Mouse (Mus musculus) thymus, postnatal 25 days (tissue): ENCODE results near the gene Hnrnpa3.

ENCODE experiments used
- DNase-seq: peaks from one replicate; pipeline ENCODE4 v3.0.0; 2022

The Hnrnpa3 gene

GRCm38 (mm10) chr2:75705162-75705752 is 46.2 kb downstream of the Hnrnpa3 start:
- DNase-seq: no peak

DNA sequence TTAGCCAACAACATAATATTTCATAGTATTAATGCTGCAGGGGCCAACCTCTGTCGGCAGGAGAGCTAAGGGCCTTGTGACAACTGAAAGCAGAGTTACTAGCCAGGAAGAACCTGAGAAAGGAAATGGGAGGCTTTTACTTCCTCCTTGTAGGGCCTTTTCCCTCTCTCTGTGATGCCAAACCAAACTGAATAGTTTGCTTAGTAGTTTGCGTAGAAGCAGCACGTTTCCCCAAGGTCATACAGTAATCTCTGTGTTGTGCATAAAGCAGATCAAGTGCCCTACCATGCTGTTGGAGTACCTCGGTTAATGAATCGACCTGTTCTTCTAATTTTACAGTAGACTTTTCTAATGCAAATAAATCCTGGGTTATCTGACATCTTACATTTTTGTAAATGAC is 47.4 kb downstream of the Hnrnpa3 start:
- DNase-seq: no peak

GRCm38 (mm10) chr2:75707420-75707819 is 48.4 kb downstream of the Hnrnpa3 start:
- DNase-seq: no peak

GRCm38 (mm10) chr2:75713083-75713482 is 54.0 kb downstream of the Hnrnpa3 start:
- no peak for DNase-seq

GRCm38 (mm10) chr2:75714766-75715165 is 55.7 kb downstream of the Hnrnpa3 start:
- no peak for DNase-seq

DNA sequence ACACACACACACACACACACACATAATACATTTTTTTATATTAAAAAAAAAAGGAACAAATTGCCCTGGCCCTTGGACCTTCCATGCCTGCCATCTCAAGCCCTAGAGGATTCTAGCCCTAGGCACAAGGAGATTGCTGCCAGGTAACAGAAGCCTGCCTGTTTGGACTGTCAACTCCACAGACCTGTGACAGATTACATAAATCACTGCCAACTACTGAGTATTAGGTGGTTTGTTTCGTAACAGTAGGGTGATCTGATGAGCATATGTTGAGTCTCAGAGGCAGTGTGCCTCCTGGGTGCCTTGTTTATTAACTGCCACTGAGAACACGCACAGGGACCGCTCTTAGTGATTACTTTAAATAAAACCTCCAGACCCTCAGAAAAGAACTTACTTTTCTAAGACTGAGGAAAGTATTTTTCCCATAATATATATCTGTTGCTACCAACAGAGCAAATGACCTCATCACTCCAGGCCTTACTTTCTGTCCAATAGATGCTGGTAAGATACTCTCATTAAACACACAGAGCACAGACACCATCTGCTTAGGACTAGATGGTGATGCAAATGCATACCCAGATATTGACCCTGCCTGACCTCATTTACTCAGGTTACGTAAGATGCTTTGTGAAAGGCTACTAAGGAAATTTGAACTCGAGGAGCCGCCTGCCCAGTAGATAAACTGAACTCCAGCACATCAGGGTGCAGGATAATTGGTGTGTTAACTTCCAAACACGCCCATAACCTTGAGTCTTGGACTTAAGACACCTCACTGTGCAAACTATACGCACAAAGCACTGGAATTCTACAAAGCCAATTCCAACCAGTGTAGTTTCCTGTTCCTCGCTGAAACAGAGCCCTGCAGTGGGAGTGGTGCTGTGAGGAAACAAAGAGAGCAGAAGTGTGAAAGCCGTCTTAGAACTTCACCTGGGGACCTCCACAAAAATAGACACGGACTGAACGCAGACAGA is 57.3 kb downstream of the Hnrnpa3 start:
- no peak for DNase-seq
